Mouse (Mus musculus): ENCODE data around the gene Pde6d. TPM values are rescaled to one million over a fixed set of nuclear protein-coding genes. Genes with fewer than 3 reads are reported as not detected.
A peak's percentile ranks its signal among the peaks of the same experiment; 100 is the strongest.

Pde6d gene
- polyA plus RNA-seq, 1 experiment from 2014 or later = 58.5 TPM

GRCm38 (mm10) chr1:86532362-86533051 lies 49.9 kb downstream of the Pde6d start:
- Histone ChIP-seq H3K36me3 (ENCODE audit: insufficient read depth) (peaks cover 38% of the 10 kb centered on the region), H3K9me3 (ENCODE audit: low read depth, low read length) (no peaks in the 10 kb centered on the region), H3K4me1 (ENCODE audit: insufficient read depth) (no peaks in the 10 kb centered on the region; the same call in 1 of the 2 replicates), H3K9ac (0 out of 2 replicates have a peak overlapping the region, but pooled peaks have one; percentile 14), H3K27ac (ENCODE audit: low read depth) (peak overlapping the region; percentile 64; the same call in 1 of the 2 replicates), H3K27me3 (ENCODE audit: insufficient read depth, low read length) (no peaks in the 10 kb centered on the region), H3K4me3 (ENCODE audit: low read depth, low read length) (0 out of 2 replicates have a peak overlapping the region, but pooled peaks have one; percentile 13), H3K4me2 (peak overlapping the region; percentile 30)
- TF ChIP-seq CTCF (IDR thresholded peaks at IDR 0.05; ENCODE audit: low read depth) = peak; percentile 92
- ATAC-seq (ENCODE audit: insufficient read depth) = peak; percentile 55
- peak; percentile 99 for DNase-seq
- WGBS = 26% methylated on average over 11 of the region's 11 CpGs

- Histone ChIP-seq H3K27ac (ENCODE audit: low read depth) (peak overlapping the region; percentile 64), H3K4me1 (ENCODE audit: insufficient read depth) (no peaks in the 10 kb centered on the region; the same call in 1 of the 2 replicates), H3K36me3 (ENCODE audit: insufficient read depth) (peaks cover 40% of the 10 kb centered on the region), H3K4me2 (peak overlapping the region; percentile 30), H3K9me3 (ENCODE audit: low read depth, low read length) (no peaks in the 10 kb centered on the region), H3K9ac (peak overlapping the region; percentile 34; the same call in 1 of the 2 replicates), H3K4me3 (ENCODE audit: low read depth, low read length) (peak overlapping the region; percentile 13), H3K27me3 (ENCODE audit: insufficient read depth, low read length) (no peaks in the 10 kb centered on the region)
- WGBS = 5% methylated on average over 13 of the region's 13 CpGs
- DNase-seq (peak; percentile 65), ATAC-seq (ENCODE audit: insufficient read depth) (peak; percentile 44)
- TF ChIP-seq CTCF (IDR thresholded peaks at IDR 0.05; ENCODE audit: low read depth) = no peak
These were observed 50.7 kb downstream of the Pde6d start for GRCm38 (mm10) chr1:86531547-86532321.

GRCm38 (mm10) chr1:86530871-86531546 lies 51.4 kb downstream of the Pde6d start:
- no peak for ATAC-seq (ENCODE audit: insufficient read depth)
- no peak for TF ChIP-seq CTCF (IDR thresholded peaks at IDR 0.05; ENCODE audit: low read depth)
- WGBS = 14% methylated on average over 4 of the region's 4 CpGs
- Histone ChIP-seq H3K4me1 (ENCODE audit: insufficient read depth) (no peaks in the 10 kb centered on the region; the same call in 1 of the 2 replicates), H3K9ac (peak overlapping the region; percentile 34), H3K4me3 (ENCODE audit: low read depth, low read length) (peak overlapping the region; percentile 13), H3K9me3 (ENCODE audit: low read depth, low read length) (no peaks in the 10 kb centered on the region), H3K36me3 (ENCODE audit: insufficient read depth) (peaks cover 40% of the 10 kb centered on the region), H3K27ac (ENCODE audit: low read depth) (peak overlapping the region; percentile 67), H3K4me2 (peak overlapping the region; percentile 30), H3K27me3 (ENCODE audit: insufficient read depth, low read length) (no peaks in the 10 kb centered on the region)
- DNase-seq = peak; percentile 53

DNA sequence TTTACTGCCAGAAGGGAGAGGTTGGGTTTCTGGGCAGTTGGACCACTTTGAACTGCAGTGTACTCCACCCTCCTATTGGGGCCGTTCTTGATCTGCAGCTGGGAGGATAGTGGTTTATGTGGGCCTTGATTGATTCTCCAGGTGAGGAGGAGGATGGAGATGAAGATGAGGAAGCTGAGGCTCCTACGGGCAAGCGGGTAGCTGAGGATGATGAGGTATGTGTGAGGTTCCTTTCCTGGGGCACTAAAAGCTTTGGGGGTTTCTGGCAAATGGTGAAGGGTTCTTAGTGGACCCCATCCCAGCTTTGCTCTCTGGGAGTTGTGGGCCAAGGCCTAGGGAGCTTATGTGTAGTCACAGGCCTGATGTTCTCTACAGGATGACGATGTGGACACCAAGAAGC lies 52.8 kb downstream of the Pde6d start:
- TF ChIP-seq CTCF (IDR thresholded peaks at IDR 0.05; ENCODE audit: low read depth) = no peak
- ATAC-seq (ENCODE audit: insufficient read depth) (no peak), DNase-seq (no peak)
- Histone ChIP-seq H3K36me3 (ENCODE audit: insufficient read depth) (peaks cover 40% of the 10 kb centered on the region), H3K9me3 (ENCODE audit: low read depth, low read length) (no peaks in the 10 kb centered on the region), H3K27me3 (ENCODE audit: insufficient read depth, low read length) (no peaks in the 10 kb centered on the region), H3K4me1 (ENCODE audit: insufficient read depth) (peaks cover 5% of the 10 kb centered on the region), H3K4me2 (peak overlapping the region; percentile 91), H3K27ac (ENCODE audit: low read depth) (0 out of 2 replicates have a peak overlapping the region, but pooled peaks have one; percentile 96), H3K9ac (peak overlapping the region; percentile 100), H3K4me3 (ENCODE audit: low read depth, low read length) (peak overlapping the region; percentile 99)
- WGBS = 18% methylated on average over 4 of the region's 4 CpGs

GRCm38 (mm10) chr1:86528571-86529180 lies 53.8 kb downstream of the Pde6d start:
- Histone ChIP-seq H3K4me1 (ENCODE audit: insufficient read depth) (peaks cover 9% of the 10 kb centered on the region), H3K4me3 (ENCODE audit: low read depth, low read length) (peak overlapping the region; percentile 99), H3K36me3 (ENCODE audit: insufficient read depth) (peaks cover 40% of the 10 kb centered on the region), H3K27ac (ENCODE audit: low read depth) (peak overlapping the region; percentile 96), H3K9ac (peak overlapping the region; percentile 100), H3K27me3 (ENCODE audit: insufficient read depth, low read length) (no peaks in the 10 kb centered on the region), H3K4me2 (peak overlapping the region; percentile 91), H3K9me3 (ENCODE audit: low read depth, low read length) (no peaks in the 10 kb centered on the region)
- under 1% methylated on average over 15 of the region's 15 CpGs for WGBS
- DNase-seq (peak; percentile 71), ATAC-seq (ENCODE audit: insufficient read depth) (no peak)
- no peak for TF ChIP-seq CTCF (IDR thresholded peaks at IDR 0.05; ENCODE audit: low read depth)
